Mouse (Mus musculus) C2C12 (cell line): ENCODE results near the gene Kcnj2.

Source experiments
- CEBPB ChIP-seq: IDR thresholded peaks from one replicate; pipeline ENCODE4 v1.6.1; 2011; ENCODE audit warnings: low read depth, mild to moderate bottlenecking, control low read depth, moderate library complexity
- CTCF ChIP-seq: IDR thresholded peaks from one replicate; pipeline ENCODE4 v1.5.1; 2011; ENCODE audit not compliant: control insufficient read depth, insufficient read depth, insufficient read length
- FOSL1 ChIP-seq: IDR thresholded peaks from one replicate; pipeline ENCODE4 v1.8.0; 2011; ENCODE audit warnings: mild to moderate bottlenecking, low read length; ENCODE audit not compliant: poor library complexity, insufficient read depth, severe bottlenecking
- MAX ChIP-seq: IDR thresholded peaks from one replicate; pipeline ENCODE4 v1.6.1; 2011; ENCODE audit warnings: mild to moderate bottlenecking, control low read depth
- MYOD1 ChIP-seq: IDR thresholded peaks from one replicate; pipeline ENCODE4 v1.6.1; 2011; ENCODE audit warnings: low read depth; ENCODE audit not compliant: control insufficient read depth, insufficient read length
- MYOG ChIP-seq: IDR thresholded peaks from one replicate; pipeline ENCODE4 v1.6.1; 2011; ENCODE audit not compliant: control insufficient read depth, insufficient read length; ENCODE audit errors: extremely low read depth
- USF1 ChIP-seq: IDR thresholded peaks from one replicate; pipeline ENCODE4 v1.6.1; 2011; ENCODE audit warnings: low read depth, mild to moderate bottlenecking, control low read depth, moderate library complexity

DNA sequence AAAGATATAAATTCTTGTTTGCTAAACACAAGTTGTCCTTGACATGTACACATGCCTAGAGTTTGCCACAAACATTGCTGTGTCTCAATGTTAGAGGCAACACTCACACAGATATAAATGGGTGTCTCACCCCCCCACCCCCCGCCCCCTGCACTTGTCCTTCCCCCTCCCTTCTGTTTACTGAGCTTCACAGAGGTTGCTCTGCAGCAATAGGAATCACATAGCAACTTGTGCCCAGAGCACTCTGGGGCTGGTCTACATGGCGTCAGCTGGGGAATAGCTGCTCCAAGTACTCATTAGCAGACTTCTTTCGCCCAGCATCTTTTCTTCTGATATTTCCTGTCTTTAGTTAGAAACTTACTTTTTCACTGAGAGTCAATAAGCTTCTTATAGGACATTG, 1.8 kb downstream of the Kcnj2 start:
- TF ChIP-seq USF1 = no peak
- TF ChIP-seq CTCF = no peak
- no peak for TF ChIP-seq CEBPB
- no peak for TF ChIP-seq MAX
- TF ChIP-seq MYOD1 = no peak
- no peak for TF ChIP-seq MYOG
- TF ChIP-seq FOSL1 = no peak
